Mouse (Mus musculus) midbrain, embryonic 14.5 days (tissue): ENCODE data around the gene Dnajc16. TPM values are rescaled to one million over a fixed set of nuclear protein-coding genes. Genes with fewer than 3 reads are reported as not detected.

ENCODE experiments used
- ATAC-seq: fragments of 200-750 bp; cut with Nextera tagmentation; 2 replicates; pipeline ENCODE4 v1.8.0; 2017; ENCODE audit warnings: moderate number of reproducible peaks, moderate library complexity; ENCODE audit not compliant: low FRiP score, low TSS enrichment
- DNase-seq: peaks from one replicate; pipeline ENCODE4 v3.0.0-alpha.2; 2015
- H3K27ac ChIP-seq: fragments of 300-500 bp; sonication (generic); replicated peaks from 2 replicates; pipeline ENCODE4 v1.5.1; 2014; ENCODE audit warnings: mild to moderate bottlenecking, low read depth, low read length, moderate library complexity
- H3K27me3 ChIP-seq: fragments of 300-500 bp; sonication (generic); 2 replicates; pipeline ENCODE4 v1.6.1; 2014; ENCODE audit warnings: low read length, control low read depth, mixed read lengths; ENCODE audit not compliant: control insufficient read depth, insufficient read depth
- H3K36me3 ChIP-seq: fragments of 300-500 bp; sonication (generic); 2 replicates; pipeline ENCODE4 v1.6.1; 2014; ENCODE audit warnings: low read length, control low read depth; ENCODE audit not compliant: control insufficient read depth, insufficient read depth
- H3K4me1 ChIP-seq: fragments of 300-500 bp; sonication (generic); 2 replicates; pipeline ENCODE4 v1.6.1; 2014; ENCODE audit warnings: mild to moderate bottlenecking, antibody characterized with exemption, low read length, control low read depth; ENCODE audit not compliant: control insufficient read depth, insufficient read depth
- H3K4me2 ChIP-seq: fragments of 300-500 bp; sonication (generic); 2 replicates; pipeline ENCODE4 v1.6.1; 2014; ENCODE audit warnings: mild to moderate bottlenecking, low read length, moderate library complexity
- H3K4me3 ChIP-seq: fragments of 300-500 bp; sonication (generic); replicated peaks from 2 replicates; pipeline ENCODE4 v1.5.1; 2014; ENCODE audit warnings: low read depth, low read length
- H3K9ac ChIP-seq: fragments of 300-500 bp; sonication (generic); replicated peaks from 2 replicates; pipeline ENCODE4 v1.6.1; 2014; ENCODE audit warnings: mild to moderate bottlenecking, low read length, moderate library complexity
- H3K9me3 ChIP-seq: fragments of 300-500 bp; sonication (generic); 2 replicates; pipeline ENCODE4 v1.6.1; 2016; ENCODE audit warnings: low read length, control low read depth, mixed read lengths; ENCODE audit not compliant: control insufficient read depth
- WGBS: fragments of 180-500 bp; shearing (Covaris S2); extraction: QIAGEN DNeasy Blood & Tissue Kit; methylation state at CpG from one replicate; pipeline ENCODE4 v1.1.7; 2014; 5-methylcytosine and 5-hydroxymethylcytosine counted together
- polyA plus RNA-seq: library from polyadenylated mRNA; unstranded; fragments of >200 nt; fragmentation: Nextera tagmentation; extraction: Ambion mirVana; gene quantifications from 2 replicates; pipeline ENCODE4 v1.2.1, GENCODE M21; 2014

Dnajc16 gene
- polyA plus RNA-seq, 1 experiment from 2014 or later: 6.0 TPM

GRCm38 (mm10) chr4:141765008-141765407 is 25.7 kb downstream of the Dnajc16 start:
- H3K4me3 ChIP-seq: no peak overlapping the region
- H3K4me2 ChIP-seq: no peak overlapping the region
- H3K27ac ChIP-seq: no peak overlapping the region
- no peaks in the 10 kb centered on the region for H3K4me1 ChIP-seq
- H3K36me3 ChIP-seq: peaks cover 88% of the 10 kb centered on the region
- no peaks in the 10 kb centered on the region for H3K9me3 ChIP-seq
- 98% methylated on average over 3 of the region's 3 CpGs for WGBS
- H3K9ac ChIP-seq: no peak overlapping the region
- H3K27me3 ChIP-seq: no peaks in the 10 kb centered on the region
- no peak for ATAC-seq
- DNase-seq: no peak

- no peak overlapping the region for H3K4me3 ChIP-seq
- no peak overlapping the region for H3K27ac ChIP-seq
- no peaks in the 10 kb centered on the region for H3K27me3 ChIP-seq
- no peaks in the 10 kb centered on the region for H3K9me3 ChIP-seq
- peaks cover 73% of the 10 kb centered on the region for H3K36me3 ChIP-seq
- H3K4me2 ChIP-seq: no peak overlapping the region
- 94% methylated on average over 12 of the region's 12 CpGs for WGBS
- no peak overlapping the region for H3K9ac ChIP-seq
- H3K4me1 ChIP-seq: no peaks in the 10 kb centered on the region
- DNase-seq (no peak), ATAC-seq (no peak)
Measured at GRCm38 (mm10) chr4:141763476-141763875, 27.3 kb downstream of the Dnajc16 start.

- Histone ChIP-seq H3K4me1 (no peaks in the 10 kb centered on the region), H3K27ac (no peak overlapping the region), H3K4me3 (no peak overlapping the region), H3K27me3 (no peaks in the 10 kb centered on the region), H3K4me2 (no peak overlapping the region), H3K36me3 (peaks cover 60% of the 10 kb centered on the region), H3K9me3 (no peaks in the 10 kb centered on the region), H3K9ac (no peak overlapping the region)
- ATAC-seq (no peak), DNase-seq (no peak)
- WGBS: 95% methylated on average over 13 of the region's 13 CpGs
Measured at GRCm38 (mm10) chr4:141762102-141762598, 28.6 kb downstream of the Dnajc16 start.

DNA sequence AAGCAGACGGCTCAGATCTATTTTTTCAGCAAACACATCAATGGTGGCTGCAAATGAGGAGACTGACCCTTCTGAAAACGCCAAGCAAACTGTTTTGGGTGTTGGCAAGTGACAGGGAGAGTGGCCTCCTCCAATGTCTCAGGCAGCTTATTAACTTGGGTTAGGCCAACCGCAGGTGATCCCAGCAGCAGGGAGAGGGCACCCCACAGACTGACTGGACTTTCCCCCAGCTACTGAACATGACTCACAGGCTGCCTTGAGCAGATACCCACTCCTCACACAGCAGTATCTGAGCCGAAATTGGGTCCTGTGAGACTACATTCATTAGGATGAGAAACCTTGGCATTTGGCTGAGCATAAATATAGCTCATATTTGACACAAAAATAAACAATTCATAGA is 29.8 kb downstream of the Dnajc16 start:
- WGBS: 90% methylated on average over 4 of the region's 4 CpGs
- H3K27ac ChIP-seq: no peak overlapping the region
- no peak overlapping the region for H3K4me3 ChIP-seq
- ATAC-seq: no peak
- H3K27me3 ChIP-seq: no peaks in the 10 kb centered on the region
- H3K36me3 ChIP-seq: peaks cover 48% of the 10 kb centered on the region
- H3K4me2 ChIP-seq: no peak overlapping the region
- no peak overlapping the region for H3K9ac ChIP-seq
- no peaks in the 10 kb centered on the region for H3K4me1 ChIP-seq
- no peaks in the 10 kb centered on the region for H3K9me3 ChIP-seq
- no peak for DNase-seq

- no peak overlapping the region for H3K9ac ChIP-seq
- no peak overlapping the region for H3K4me3 ChIP-seq
- H3K9me3 ChIP-seq: no peaks in the 10 kb centered on the region
- 75% methylated on average over 6 of the region's 6 CpGs for WGBS
- DNase-seq (no peak), ATAC-seq (no peak)
- H3K36me3 ChIP-seq: peaks cover 34% of the 10 kb centered on the region
- H3K27ac ChIP-seq: no peak overlapping the region
- no peaks in the 10 kb centered on the region for H3K4me1 ChIP-seq
- no peak overlapping the region for H3K4me2 ChIP-seq
- H3K27me3 ChIP-seq: no peaks in the 10 kb centered on the region
Measured at GRCm38 (mm10) chr4:141758874-141759542, 31.7 kb downstream of the Dnajc16 start.

DNA sequence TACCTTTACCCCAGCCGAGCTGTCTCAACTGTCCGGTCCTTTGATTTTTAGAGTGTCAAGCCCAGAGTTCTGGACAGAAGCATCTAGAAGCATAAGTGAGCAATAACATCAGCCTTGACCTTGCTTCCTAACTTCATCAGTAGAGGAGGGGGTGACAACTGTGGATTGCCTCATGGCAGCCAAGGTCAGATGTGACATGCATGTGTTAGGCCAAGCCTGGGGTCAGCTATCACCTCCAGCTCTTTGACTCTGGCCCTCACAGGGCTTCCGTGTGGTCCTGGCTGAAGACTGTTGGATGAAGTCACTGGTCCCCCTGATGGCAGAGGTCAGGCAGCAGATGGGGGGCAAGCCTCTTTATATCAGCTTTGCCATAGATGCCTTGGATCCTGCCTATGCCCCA is 33.6 kb downstream of the Dnajc16 start:
- H3K9me3 ChIP-seq: no peaks in the 10 kb centered on the region
- ATAC-seq (no peak), DNase-seq (no peak)
- 96% methylated on average over 3 of the region's 3 CpGs for WGBS
- H3K36me3 ChIP-seq: peaks cover 15% of the 10 kb centered on the region
- no peak overlapping the region for H3K4me3 ChIP-seq
- no peaks in the 10 kb centered on the region for H3K4me1 ChIP-seq
- no peak overlapping the region for H3K9ac ChIP-seq
- H3K4me2 ChIP-seq: no peak overlapping the region
- H3K27ac ChIP-seq: no peak overlapping the region
- H3K27me3 ChIP-seq: no peaks in the 10 kb centered on the region

DNA sequence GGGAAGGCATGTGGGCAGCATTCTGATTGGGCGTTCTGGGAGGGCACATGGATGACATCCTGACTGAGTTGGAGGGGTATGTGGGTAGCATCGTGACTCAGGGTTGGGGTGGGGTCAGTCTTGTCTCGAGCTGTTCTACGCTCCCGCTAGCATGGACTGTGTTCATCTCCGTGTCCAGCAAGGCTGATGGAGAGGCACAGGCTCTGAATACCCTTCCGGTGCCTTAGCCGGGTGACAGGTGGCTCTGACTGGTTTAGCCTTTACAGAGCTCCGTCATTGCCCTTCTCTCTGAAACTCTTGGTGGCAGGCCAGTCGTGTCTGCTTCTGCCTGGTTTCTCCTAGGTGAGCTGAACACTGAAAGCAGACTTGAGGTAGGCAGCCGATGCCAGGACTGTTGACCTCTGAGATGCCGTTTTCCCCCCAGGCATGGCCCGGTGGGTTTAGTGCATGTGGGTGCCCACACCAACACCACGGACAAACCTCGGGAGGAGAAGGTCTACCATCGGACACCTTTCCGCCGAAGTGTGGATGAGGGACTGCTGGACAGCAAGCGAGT is 35.3 kb downstream of the Dnajc16 start:
- no peak for DNase-seq
- H3K9me3 ChIP-seq: no peaks in the 10 kb centered on the region
- H3K9ac ChIP-seq: no peak overlapping the region
- 90% methylated on average over 19 of the region's 19 CpGs for WGBS
- H3K27me3 ChIP-seq: no peaks in the 10 kb centered on the region
- no peak overlapping the region for H3K4me2 ChIP-seq
- no peak overlapping the region for H3K4me3 ChIP-seq
- H3K27ac ChIP-seq: no peak overlapping the region
- ATAC-seq: no peak
- no peaks in the 10 kb centered on the region for H3K4me1 ChIP-seq
- no peaks in the 10 kb centered on the region for H3K36me3 ChIP-seq

- ATAC-seq: no peak
Measured at GRCm38 (mm10) chr4:141752076-141752421, 38.7 kb downstream of the Dnajc16 start.

DNA sequence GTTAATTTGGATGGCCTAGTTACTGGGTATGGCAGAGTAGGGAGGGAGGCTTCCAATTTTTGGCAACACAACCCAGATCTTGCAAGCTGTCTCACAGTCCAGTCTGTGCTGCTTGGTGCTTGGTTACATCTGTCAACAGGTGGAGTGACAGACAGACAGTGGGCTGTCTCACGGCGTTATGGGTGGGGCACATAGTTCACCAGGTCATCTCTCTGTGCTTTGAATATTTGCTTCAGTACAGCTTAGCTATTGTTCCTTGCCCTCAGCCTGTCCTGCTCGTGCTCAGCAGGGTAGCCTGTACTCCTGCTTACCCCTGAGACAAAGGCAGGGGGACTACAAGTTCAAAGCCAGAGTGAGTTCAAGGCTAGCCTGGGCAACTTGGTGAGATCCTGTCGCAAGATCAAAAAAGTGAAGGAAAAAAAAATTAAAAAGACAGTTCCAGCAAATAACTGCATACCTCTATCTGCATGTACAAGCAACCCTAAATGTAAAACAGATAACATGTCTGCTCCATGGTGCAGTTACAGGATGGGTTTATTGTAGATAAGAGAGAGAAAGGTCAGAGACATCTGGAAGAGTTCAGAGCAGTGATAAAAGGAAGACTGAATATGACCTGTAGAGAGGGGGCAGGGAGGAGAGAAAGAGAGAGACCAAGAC is 39.2 kb downstream of the Dnajc16 start:
- H3K36me3 ChIP-seq: no peaks in the 10 kb centered on the region
- DNase-seq: no peak
- no peak for ATAC-seq
- H3K4me3 ChIP-seq: no peak overlapping the region
- H3K9ac ChIP-seq: no peak overlapping the region
- no peak overlapping the region for H3K4me2 ChIP-seq
- WGBS: 57% methylated on average over 4 of the region's 4 CpGs
- no peak overlapping the region for H3K27ac ChIP-seq
- H3K27me3 ChIP-seq: no peaks in the 10 kb centered on the region
- no peaks in the 10 kb centered on the region for H3K4me1 ChIP-seq
- no peaks in the 10 kb centered on the region for H3K9me3 ChIP-seq

More at GRCm38 (mm10) chr4:141752076-141752421, 38.7 kb downstream of the Dnajc16 start:
- Histone ChIP-seq H3K36me3 (no peaks in the 10 kb centered on the region), H3K27ac (no peak overlapping the region), H3K4me3 (no peak overlapping the region), H3K9me3 (no peaks in the 10 kb centered on the region), H3K4me2 (no peak overlapping the region), H3K9ac (no peak overlapping the region), H3K27me3 (no peaks in the 10 kb centered on the region), H3K4me1 (no peaks in the 10 kb centered on the region)
- 14% methylated on average over 4 of the region's 4 CpGs for WGBS
- no peak for DNase-seq
